Mouse (Mus musculus) spleen, adult 18-20 months (tissue): ENCODE data around the gene Olfr1496.
"Not testable (repeated sequence)": the region's sequence is repeated elsewhere in the genome, so short reads cannot be mapped to it uniquely, and the experiment has no call there.

ENCODE experiments used
- DNase-seq, 2 experiments: peaks; one replicate each; pipeline ENCODE4 v3.0.0; 2022; ENCODE audit warnings: mixed read lengths in 2 of 2

Gene Olfr1496

GRCm38 (mm10) chr19:13777578-13777977 lies at the start of gene Olfr1496:
Olfr1496 (plus strand) TSS chr19:13777878.
- no peak for DNase-seq

DNA sequence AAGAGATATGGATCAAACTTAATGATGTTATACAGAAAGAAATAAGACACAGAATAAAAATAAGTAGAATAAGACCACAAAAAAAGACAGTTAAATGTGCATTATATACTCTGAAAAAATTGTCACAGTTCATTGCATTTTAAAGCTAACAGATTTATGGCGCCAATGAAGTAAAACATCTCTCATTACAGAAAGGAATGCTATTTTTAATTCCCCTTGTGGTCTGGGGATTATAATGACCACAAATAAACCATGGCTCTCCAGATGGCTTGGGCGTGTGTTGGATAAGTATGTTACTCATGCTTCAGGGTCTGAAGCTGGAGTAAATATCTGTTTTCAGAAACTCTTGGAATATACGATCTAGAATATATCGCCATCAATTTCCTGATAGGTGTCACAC lies 38.2 kb upstream of the Olfr1496 start, which contains the start of gene Olfr1494:
Olfr1494 (plus strand) TSS at position 301 of the 400 bp plus-strand sequence.
- no peak for DNase-seq

DNA sequence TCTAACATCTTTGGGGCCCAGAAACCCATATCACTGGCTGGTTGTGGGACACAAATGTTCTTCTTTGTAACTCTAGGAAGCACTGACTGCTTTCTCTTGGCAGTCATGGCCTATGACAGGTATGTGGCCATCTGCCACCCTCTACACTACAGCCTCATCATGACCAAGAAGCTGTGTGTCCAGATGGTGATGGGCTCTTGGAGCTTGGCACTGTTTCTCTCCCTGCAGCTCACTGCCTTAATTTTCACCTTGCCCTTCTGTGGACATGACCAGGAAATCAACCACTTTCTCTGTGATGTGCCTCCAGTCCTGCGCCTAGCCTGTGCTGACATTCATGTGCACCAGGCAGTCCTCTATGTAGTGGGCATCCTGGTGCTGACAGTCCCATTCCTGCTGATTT lies 28.3 kb upstream of the Olfr1496 start:
- no peak for DNase-seq

DNA sequence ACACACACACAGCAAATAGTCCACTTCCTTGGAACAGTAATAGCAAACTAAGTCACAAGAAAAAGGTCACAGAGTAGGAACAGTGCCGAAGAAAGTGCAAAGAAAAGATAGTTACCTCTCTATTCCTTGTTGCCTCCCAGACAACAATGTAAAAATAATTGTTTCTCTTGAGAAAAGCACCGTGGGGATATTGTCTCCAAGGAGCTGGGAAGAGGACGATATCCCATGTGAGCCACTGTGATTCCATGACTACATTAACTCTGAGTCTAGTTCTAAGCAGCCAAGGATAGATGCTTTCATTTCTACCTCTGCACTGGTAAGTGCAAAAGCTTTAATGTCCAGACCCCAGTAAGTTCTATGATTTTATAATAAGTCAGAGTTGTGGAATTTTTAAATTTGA lies 13.4 kb upstream of the Olfr1496 start, which contains the start of gene Olfr1495:
Olfr1495 (plus strand) TSS at position 301 of the 400 bp plus-strand sequence.
- no peak for DNase-seq

DNA sequence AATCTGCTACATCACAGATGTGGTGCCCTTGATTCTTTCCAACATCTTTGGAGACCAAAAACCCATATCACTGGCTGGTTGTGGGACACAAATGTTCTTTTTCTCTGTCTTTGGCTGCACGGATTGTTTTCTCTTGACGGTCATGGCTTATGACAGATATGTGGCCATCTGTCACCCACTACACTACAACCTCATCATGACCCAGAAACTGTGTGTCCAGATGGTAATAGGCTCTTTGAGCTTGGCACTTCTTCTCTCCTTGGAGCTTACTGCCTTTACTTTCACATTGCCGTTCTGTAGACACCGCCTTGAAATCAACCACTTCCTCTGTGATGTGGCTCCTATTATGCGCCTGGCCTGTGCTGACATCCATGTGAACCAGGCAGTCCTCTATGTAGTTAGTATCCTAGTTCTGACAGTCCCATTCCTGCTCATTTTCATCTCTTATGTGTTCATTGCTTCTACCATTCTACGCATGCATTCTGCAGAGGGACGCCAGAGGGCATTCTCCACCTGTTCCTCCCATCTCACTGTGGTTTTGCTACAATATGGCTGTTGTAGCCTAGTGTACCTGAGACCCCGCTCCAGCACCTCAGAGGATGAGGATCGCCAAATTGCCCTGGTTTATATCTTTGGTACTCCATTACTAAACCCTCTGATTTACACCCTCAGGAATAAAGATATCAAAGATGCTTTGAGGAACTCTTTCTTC lies 9.0 kb upstream of the Olfr1496 start:
- no peak for DNase-seq

DNA sequence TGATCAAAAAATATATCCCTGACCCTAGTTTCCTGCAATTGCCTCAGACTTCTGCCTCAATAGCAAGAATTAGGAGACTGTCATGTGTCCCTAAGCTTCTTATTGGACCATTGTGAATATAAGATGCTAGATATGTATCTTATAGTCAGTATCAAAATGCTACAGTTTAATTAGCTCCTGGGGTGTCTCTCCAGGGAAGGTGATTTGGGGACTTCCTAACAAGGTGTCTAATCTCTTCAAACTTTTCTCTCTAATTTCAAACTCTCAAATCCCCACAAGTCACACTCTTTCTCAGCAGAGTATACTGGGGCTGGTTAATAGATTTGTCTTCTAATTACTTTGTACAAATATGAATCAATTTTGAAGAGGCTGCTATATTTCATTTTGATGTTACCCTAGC lies 20.4 kb downstream of the Olfr1496 start, which contains the start of gene Olfr1497:
Olfr1497 (minus strand) TSS at position 101 of the 400 bp plus-strand sequence.
- DNase-seq: no peak

DNA sequence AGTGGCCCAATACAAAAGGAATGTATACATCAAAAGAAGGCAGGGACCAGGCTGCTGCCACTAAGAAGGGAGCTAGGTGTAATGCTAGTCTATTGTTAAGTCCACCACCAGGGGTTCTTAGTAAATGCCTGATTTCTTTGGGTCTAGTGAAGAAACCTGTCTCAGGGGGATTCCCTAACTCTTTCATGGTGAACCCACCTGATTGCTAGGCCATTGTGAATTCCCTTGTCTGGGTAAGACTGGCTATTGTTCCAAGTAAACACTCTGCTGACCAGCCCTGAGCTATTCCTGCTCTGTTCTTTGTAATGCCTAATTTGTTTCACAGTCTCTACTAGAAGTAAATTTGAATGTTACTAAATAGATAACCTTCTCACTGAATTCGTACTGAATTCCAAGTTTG lies 27.8 kb downstream of the Olfr1496 start:
- not testable (repeated sequence) for DNase-seq

GRCm38 (mm10) chr19:13812823-13813222 lies 35.1 kb downstream of the Olfr1496 start:
- DNase-seq: no peak

- DNase-seq: no peak
Measured at GRCm38 (mm10) chr19:13818827-13819226, 41.1 kb downstream of the Olfr1496 start.

DNA sequence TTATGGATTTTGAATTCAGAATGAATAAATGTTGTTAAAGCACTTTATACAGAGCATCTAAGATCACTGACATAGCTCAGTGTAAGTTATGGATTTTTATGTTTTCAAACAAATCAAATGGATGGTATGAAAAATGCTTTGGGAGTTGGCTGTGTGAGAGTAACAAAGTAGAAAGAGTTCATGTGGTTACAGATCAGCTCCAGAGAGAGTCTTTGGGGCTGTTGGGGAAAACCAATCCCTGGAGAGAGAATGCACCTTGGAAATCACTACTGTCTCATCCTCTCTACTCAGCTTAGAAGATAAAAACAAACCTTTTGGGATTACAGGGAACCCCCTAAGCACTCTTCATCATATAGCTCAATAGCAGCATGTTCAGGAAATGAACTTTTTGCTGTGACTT lies 41.7 kb downstream of the Olfr1496 start, which contains the start of gene Olfr1499:
Olfr1499 (minus strand) TSS at position 101 of the 400 bp plus-strand sequence.
- no peak for DNase-seq

DNA sequence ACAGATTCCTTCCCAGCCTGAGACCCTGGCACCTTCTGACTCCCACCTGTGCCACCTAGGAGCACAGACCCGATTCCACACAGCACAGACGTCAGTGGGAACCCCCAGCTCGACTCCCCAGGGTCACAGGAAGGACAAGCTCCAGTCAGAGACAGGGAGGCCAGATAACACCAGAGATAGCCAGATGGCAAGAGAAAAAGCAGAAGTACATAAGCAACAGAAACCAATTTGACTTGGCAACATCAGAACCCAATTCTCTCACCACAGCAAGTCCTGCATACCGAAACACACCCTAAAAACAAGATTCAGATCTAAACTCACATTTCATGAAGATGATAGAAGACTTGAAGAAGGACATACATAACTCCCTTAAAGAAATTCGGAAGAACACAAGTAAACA lies 43.2 kb downstream of the Olfr1496 start:
- no peak for DNase-seq

- DNase-seq: no peak
Measured at GRCm38 (mm10) chr19:13828447-13828846, 50.8 kb downstream of the Olfr1496 start.

DNA sequence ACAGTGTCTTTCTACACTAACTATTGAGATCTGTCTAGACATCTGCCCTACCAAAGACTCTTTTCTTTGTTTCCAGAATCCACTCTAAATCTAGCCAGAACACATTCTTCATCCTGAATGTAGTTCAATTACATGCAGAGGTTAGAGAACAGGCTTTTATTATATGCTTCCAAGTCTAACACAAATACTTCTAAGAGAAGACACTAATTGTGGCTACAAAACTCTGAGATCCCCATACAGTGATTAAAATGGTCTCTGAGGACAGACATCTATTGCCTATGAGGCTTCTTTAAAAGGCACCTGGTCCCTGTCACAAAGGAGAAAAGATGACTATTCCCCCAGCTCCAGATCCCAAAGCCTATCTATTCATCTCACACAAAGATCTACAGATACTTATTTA lies 52.7 kb downstream of the Olfr1496 start, which contains the start of gene Olfr1500:
Olfr1500 (minus strand) TSS at position 101 of the 400 bp plus-strand sequence.
- no peak for DNase-seq
